ENCODE assay signal across 17 mouse cellular contexts in genomic region chrX:73663143-73663542, GRCm38 (mm10). TPM values are rescaled to one million over a fixed set of nuclear protein-coding genes. Genes with fewer than 3 reads are reported as not detected.
DNase-seq lines count a peak whose midpoint lies in the region; ATAC-seq and TF ChIP-seq lines count a peak whose summit lies in the region.
"Had no signal": no experiment of that assay in that cellular context is flagged by ENCODE, and none has a peak within 500 bp of the region (broad histone marks: within the 10 kb centered on the region; RNA-seq: fewer than 3 reads in every experiment).

No protein-coding gene starts in this region.

- no peaks in the 10 kb centered on the region for H3K27me3 ChIP-seq in hindbrain, embryonic 11.5 days (ENCODE audit: control insufficient read depth, insufficient read depth, low read length)
- H3K27me3 ChIP-seq in hindbrain, embryonic 10.5 days (ENCODE audit: insufficient read depth, poor library complexity, severe bottlenecking), result peaks cover 19% of the 10 kb centered on the region
- no peaks in the 10 kb centered on the region for H3K27me3 ChIP-seq in lung, postnatal 0 days (replicated peaks; ENCODE audit: insufficient read depth, low read length)
- no peaks in the 10 kb centered on the region for H3K27me3 ChIP-seq in splenic B cell, adult 2 months (ENCODE audit: control insufficient read depth, insufficient read depth, low read length, poor library complexity, severe bottlenecking)
- H3K27me3 ChIP-seq: stomach, embryonic 15.5 days had no signal

- no peak overlapping the region for H3K4me2 ChIP-seq in hindbrain, embryonic 11.5 days (replicated peaks; ENCODE audit: low read depth, low read length)
- H3K4me2 ChIP-seq in lung, postnatal 0 days (replicated peaks; ENCODE audit: low read depth, low read length), result no peak overlapping the region
- H3K4me2 ChIP-seq: liver, embryonic 15.5 days; stomach, embryonic 15.5 days had no signal

- H3K4me3 ChIP-seq in hindbrain, embryonic 11.5 days (ENCODE audit: low read depth, low read length), result no peak overlapping the region
- H3K4me3 ChIP-seq in hindbrain, embryonic 10.5 days, result no peak overlapping the region
- H3K4me3 ChIP-seq in lung, postnatal 0 days (ENCODE audit: low read depth, low read length), result no peak overlapping the region
- H3K4me3 ChIP-seq: liver, embryonic 15.5 days; megakaryocyte, embryonic 14.5 days; myocyte; stomach, embryonic 15.5 days had no signal

- TF ChIP-seq EP300 in lung, postnatal 0 days (IDR thresholded peaks at IDR 0.05), result no peak

- TF ChIP-seq CTCF in lung, postnatal 0 days (IDR thresholded peaks at IDR 0.05), result peak; percentile 42; the same call in 1 of the 2 replicates

- no peak for ATAC-seq in hindbrain, embryonic 11.5 days (ENCODE audit: low FRiP score)
- ATAC-seq in lung, postnatal 0 days, result no peak
- ATAC-seq: activated CD4-positive, CD25-positive, alpha-beta regulatory T cell, adult 4 months had no signal

- peak; percentile 7 for DNase-seq in hindbrain, embryonic 11.5 days (ENCODE audit: low spot score)
- no peak for DNase-seq in hindbrain, embryonic 10.5 days (ENCODE audit: low spot score)
- DNase-seq in lung, postnatal 0 days (ENCODE audit: low spot score), result peak; percentile 35
- no peak for DNase-seq in lung, adult 18-20 months
- DNase-seq in brain, adult 2 months (ENCODE audit: low read depth, low spot score), result peak; percentile 29
- DNase-seq in splenic B cell, adult 2 months (ENCODE audit: low read depth, low spot score), result peak; percentile 34
- no peak for DNase-seq in layer of hippocampus, adult 18-20 months (ENCODE audit: low spot score in 2 of 2)
- DNase-seq: cerebellum, postnatal 25 days; heart, postnatal 36 days; kidney, adult 2 months; thymus, postnatal 4 days had no signal

- H3K27ac ChIP-seq in hindbrain, embryonic 11.5 days (ENCODE audit: low read depth, low read length), result no peak overlapping the region
- H3K27ac ChIP-seq in hindbrain, embryonic 10.5 days, result no peak overlapping the region
- no peak overlapping the region for H3K27ac ChIP-seq in lung, postnatal 0 days (ENCODE audit: low read length)
- H3K27ac ChIP-seq: liver, embryonic 15.5 days; stomach, embryonic 15.5 days had no signal

- no peak overlapping the region for H3K9ac ChIP-seq in hindbrain, embryonic 11.5 days (ENCODE audit: low read depth, low read length)
- H3K9ac ChIP-seq in lung, postnatal 0 days (replicated peaks; ENCODE audit: low read depth), result no peak overlapping the region
- H3K9ac ChIP-seq: liver, embryonic 15.5 days; stomach, embryonic 15.5 days had no signal

- H3K4me1 ChIP-seq in hindbrain, embryonic 11.5 days (replicated peaks; ENCODE audit: control insufficient read depth, insufficient read depth, low read length), result no peaks in the 10 kb centered on the region
- H3K4me1 ChIP-seq in hindbrain, embryonic 10.5 days (replicated peaks), result peaks cover 21% of the 10 kb centered on the region; the same call in 1 of the 2 replicates
- no peaks in the 10 kb centered on the region for H3K4me1 ChIP-seq in lung, postnatal 0 days (ENCODE audit: insufficient read depth, low read depth, low read length)
- H3K4me1 ChIP-seq: liver, embryonic 15.5 days; stomach, embryonic 15.5 days had no signal

- no peaks in the 10 kb centered on the region for H3K9me3 ChIP-seq in hindbrain, embryonic 11.5 days (ENCODE audit: control insufficient read depth, low read length)
- H3K9me3 ChIP-seq in hindbrain, embryonic 10.5 days, result 0 out of 2 replicates have a peak, but pooled peaks cover 3% of the 10 kb centered on the region
- H3K9me3 ChIP-seq in lung, postnatal 0 days (ENCODE audit: low read length), result no peaks in the 10 kb centered on the region
- H3K9me3 ChIP-seq: G1E; liver, embryonic 15.5 days; stomach, embryonic 15.5 days had no signal

- H3K36me3 ChIP-seq in hindbrain, embryonic 11.5 days (ENCODE audit: control insufficient read depth, insufficient read depth, low read length), result no peaks in the 10 kb centered on the region
- H3K36me3 ChIP-seq in hindbrain, embryonic 10.5 days, result no peaks in the 10 kb centered on the region
- no peaks in the 10 kb centered on the region for H3K36me3 ChIP-seq in lung, postnatal 0 days (ENCODE audit: insufficient read depth, low read length)
- H3K36me3 ChIP-seq in splenic B cell, adult 2 months (ENCODE audit: control insufficient read depth, insufficient read depth, low read length, poor library complexity, severe bottlenecking), result no peaks in the 10 kb centered on the region
- H3K36me3 ChIP-seq: G1E; liver, embryonic 15.5 days; stomach, embryonic 15.5 days had no signal

RNA-seq across cellular contexts. Expression of gene Pnck, which starts 3.2 kb away (rescaled TPM):
- polyA plus RNA-seq in hindbrain, embryonic 11.5 days (2014; fragmentation: Nextera tagmentation; extraction: Ambion mirVana), result 14.0 and 15.5 TPM in 2 replicates
- polyA plus RNA-seq in hindbrain, embryonic 10.5 days (2016; fragmentation: Nextera tagmentation; extraction: Ambion mirVana), result 7.6 and 12.9 TPM in 2 replicates
- polyA plus RNA-seq in lung, postnatal 0 days (2015; fragmentation: Nextera tagmentation; extraction: Ambion mirVana), result 3.9 and 5.5 TPM in 2 replicates
- 100 to 1,000 TPM; 107 to 135 TPM for total RNA-seq in layer of hippocampus, adult 18-20 months (2021)
- total RNA-seq: G1E had no signal
- polyA plus RNA-seq: G1E had no signal

RNA-seq across cellular contexts. Expression of gene Slc6a8, which starts 9.8 kb away (rescaled TPM):
- 6.0 and 7.8 TPM in 2 replicates for polyA plus RNA-seq in hindbrain, embryonic 11.5 days (2014; fragmentation: Nextera tagmentation; extraction: Ambion mirVana)
- polyA plus RNA-seq in hindbrain, embryonic 10.5 days (2016; fragmentation: Nextera tagmentation; extraction: Ambion mirVana), result 5.0 and 5.6 TPM in 2 replicates
- polyA plus RNA-seq in lung, postnatal 0 days (2015; fragmentation: Nextera tagmentation; extraction: Ambion mirVana), result 7.5 and 7.8 TPM in 2 replicates
- 100 to 1,000 TPM in 1 of 2 experiments, 10 to 100 TPM in 1; 89.6 to 102 TPM for total RNA-seq in layer of hippocampus, adult 18-20 months (2021)

RNA-seq across cellular contexts. Expression of gene Dusp9, which starts 23.9 kb away (rescaled TPM):
- 3.5 and 4.9 TPM in 2 replicates for polyA plus RNA-seq in hindbrain, embryonic 11.5 days (2014; fragmentation: Nextera tagmentation; extraction: Ambion mirVana)
- polyA plus RNA-seq in hindbrain, embryonic 10.5 days (2016; fragmentation: Nextera tagmentation; extraction: Ambion mirVana), result 32.9 and 49.2 TPM in 2 replicates
- 2.2 and 2.4 TPM in 2 replicates for polyA plus RNA-seq in lung, postnatal 0 days (2015; fragmentation: Nextera tagmentation; extraction: Ambion mirVana)
- under 1 TPM; 0.23 to 0.30 TPM for total RNA-seq in layer of hippocampus, adult 18-20 months (2021)
- total RNA-seq: heart, postnatal 36 days had no signal

RNA-seq across cellular contexts. Expression of gene Bcap31, which starts 52.8 kb away (rescaled TPM):
- 146 and 155 TPM in 2 replicates for polyA plus RNA-seq in hindbrain, embryonic 11.5 days (2014; fragmentation: Nextera tagmentation; extraction: Ambion mirVana)
- polyA plus RNA-seq in hindbrain, embryonic 10.5 days (2016; fragmentation: Nextera tagmentation; extraction: Ambion mirVana), result 144 and 164 TPM in 2 replicates
- 321 and 324 TPM in 2 replicates for polyA plus RNA-seq in lung, postnatal 0 days (2015; fragmentation: Nextera tagmentation; extraction: Ambion mirVana)
- 10 to 100 TPM; 75.8 to 79.1 TPM for total RNA-seq in layer of hippocampus, adult 18-20 months (2021)

RNA-seq across cellular contexts. Expression of gene Abcd1, which starts 53.3 kb away (rescaled TPM):
- 7.6 and 8.7 TPM in 2 replicates for polyA plus RNA-seq in hindbrain, embryonic 11.5 days (2014; fragmentation: Nextera tagmentation; extraction: Ambion mirVana)
- polyA plus RNA-seq in hindbrain, embryonic 10.5 days (2016; fragmentation: Nextera tagmentation; extraction: Ambion mirVana), result 10.7 and 14.1 TPM in 2 replicates
- polyA plus RNA-seq in lung, postnatal 0 days (2015; fragmentation: Nextera tagmentation; extraction: Ambion mirVana), result 34.7 and 35.7 TPM in 2 replicates
- 10 to 100 TPM; 11.6 to 12.8 TPM for total RNA-seq in layer of hippocampus, adult 18-20 months (2021)

Comparison
In these comparisons a context has a peak if more than half of its experiments do, and no peak if none do; other contexts are left out.
1. DNase-seq: peak in hindbrain, embryonic 11.5 days (single experiment), lung, postnatal 0 days (single experiment), brain, adult 2 months (single experiment) and splenic B cell, adult 2 months (single experiment); none in hindbrain, embryonic 10.5 days (single experiment), lung, adult 18-20 months (0 of 2) and layer of hippocampus, adult 18-20 months (0 of 2).